Mouse (Mus musculus): ENCODE measurements around the gene Ntm. TPM values are rescaled to one million over a fixed set of nuclear protein-coding genes. Genes with fewer than 3 reads are reported as not detected.

Gene Ntm
- polyA plus RNA-seq, 1 experiment from 2014 or later, result 11.5 TPM

GRCm38 (mm10) chr9:29653678-29654235, 309.2 kb downstream of the Ntm start:
- Histone ChIP-seq H3K4me2 (ENCODE audit: low read depth, low read length) (no peak overlapping the region), H3K9me3 (replicated peaks; ENCODE audit: control insufficient read depth, low read length) (no peaks in the 10 kb centered on the region), H3K27me3 (ENCODE audit: control insufficient read depth, insufficient read depth, low read length) (no peaks in the 10 kb centered on the region), H3K4me3 (ENCODE audit: low read depth, low read length) (no peak overlapping the region), H3K9ac (replicated peaks; ENCODE audit: low read length) (no peak overlapping the region), H3K27ac (replicated peaks; ENCODE audit: low read depth, low read length) (no peak overlapping the region), H3K36me3 (replicated peaks; ENCODE audit: control insufficient read depth, insufficient read depth, low read depth, low read length) (no peaks in the 10 kb centered on the region), H3K4me1 (ENCODE audit: control insufficient read depth, insufficient read depth, low read length) (no peaks in the 10 kb centered on the region)
- ATAC-seq (replicated peaks; ENCODE audit: insufficient number of reproducible peaks, low FRiP score, low TSS enrichment, low read depth), result no peak
- no peak for DNase-seq (ENCODE audit: low spot score)
- WGBS, result 69% methylated on average over 14 of the region's 14 CpGs

DNA sequence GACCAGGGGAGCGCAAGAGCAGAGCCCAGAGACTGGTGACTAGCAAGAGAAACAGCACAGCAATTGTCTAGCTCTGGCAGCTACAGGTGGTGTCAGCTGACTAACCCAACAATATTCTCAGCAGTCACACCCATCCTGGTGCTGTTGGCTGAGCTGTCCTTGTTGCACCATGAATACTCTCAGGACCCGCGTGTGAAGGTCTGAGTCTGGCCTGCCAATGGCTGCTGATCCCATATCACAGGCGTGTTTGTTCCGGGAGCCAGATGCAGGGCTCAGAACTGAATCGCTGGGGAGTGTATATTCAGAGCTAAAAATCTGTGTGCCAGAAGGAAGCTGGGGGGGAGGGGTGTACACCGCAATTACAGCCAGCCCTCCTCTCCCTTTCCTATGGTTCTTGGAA, 310.1 kb downstream of the Ntm start:
- Histone ChIP-seq H3K4me3 (ENCODE audit: low read depth, low read length) (no peak overlapping the region), H3K36me3 (replicated peaks; ENCODE audit: control insufficient read depth, insufficient read depth, low read depth, low read length) (no peaks in the 10 kb centered on the region), H3K27ac (replicated peaks; ENCODE audit: low read depth, low read length) (no peak overlapping the region), H3K4me2 (ENCODE audit: low read depth, low read length) (no peak overlapping the region), H3K9ac (replicated peaks; ENCODE audit: low read length) (no peak overlapping the region), H3K4me1 (ENCODE audit: control insufficient read depth, insufficient read depth, low read length) (no peaks in the 10 kb centered on the region), H3K9me3 (replicated peaks; ENCODE audit: control insufficient read depth, low read length) (no peaks in the 10 kb centered on the region), H3K27me3 (ENCODE audit: control insufficient read depth, insufficient read depth, low read length) (no peaks in the 10 kb centered on the region)
- ATAC-seq (replicated peaks; ENCODE audit: insufficient number of reproducible peaks, low FRiP score, low TSS enrichment, low read depth) (no peak), DNase-seq (ENCODE audit: low spot score) (no peak)
- 79% methylated on average over 7 of the region's 7 CpGs for WGBS

DNA sequence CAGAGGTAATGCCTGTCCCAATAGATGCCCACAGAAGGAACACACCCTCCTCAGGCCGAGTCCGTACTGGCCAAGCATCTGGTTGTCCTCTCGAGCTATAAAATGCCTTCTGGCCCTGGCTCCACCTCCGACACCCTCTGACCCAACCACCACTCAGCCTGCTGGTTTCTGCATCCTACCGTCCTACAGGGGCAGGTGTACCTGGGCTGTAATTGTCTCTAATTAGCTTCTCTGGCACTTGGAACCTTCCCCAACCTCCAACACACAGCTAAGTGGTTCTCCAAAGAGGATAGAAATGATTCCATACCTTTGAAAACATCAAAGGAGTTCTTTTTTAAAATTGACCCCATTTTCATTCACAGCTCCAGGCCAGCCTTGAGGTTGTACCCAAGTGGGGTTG, 311.1 kb downstream of the Ntm start:
- 60% methylated on average over 5 of the region's 5 CpGs for WGBS
- Histone ChIP-seq H3K36me3 (replicated peaks; ENCODE audit: control insufficient read depth, insufficient read depth, low read depth, low read length) (no peaks in the 10 kb centered on the region), H3K27me3 (ENCODE audit: control insufficient read depth, insufficient read depth, low read length) (no peaks in the 10 kb centered on the region), H3K27ac (replicated peaks; ENCODE audit: low read depth, low read length) (no peak overlapping the region), H3K4me3 (ENCODE audit: low read depth, low read length) (no peak overlapping the region), H3K9ac (replicated peaks; ENCODE audit: low read length) (no peak overlapping the region), H3K4me2 (ENCODE audit: low read depth, low read length) (no peak overlapping the region), H3K4me1 (ENCODE audit: control insufficient read depth, insufficient read depth, low read length) (no peaks in the 10 kb centered on the region), H3K9me3 (replicated peaks; ENCODE audit: control insufficient read depth, low read length) (no peaks in the 10 kb centered on the region)
- ATAC-seq (replicated peaks; ENCODE audit: insufficient number of reproducible peaks, low FRiP score, low TSS enrichment, low read depth) (no peak), DNase-seq (ENCODE audit: low spot score) (no peak)

GRCm38 (mm10) chr9:29651226-29651625, 311.7 kb downstream of the Ntm start:
- H3K36me3 ChIP-seq (replicated peaks; ENCODE audit: control insufficient read depth, insufficient read depth, low read depth, low read length), result no peaks in the 10 kb centered on the region
- no peaks in the 10 kb centered on the region for H3K4me1 ChIP-seq (ENCODE audit: control insufficient read depth, insufficient read depth, low read length)
- H3K9me3 ChIP-seq (replicated peaks; ENCODE audit: control insufficient read depth, low read length), result no peaks in the 10 kb centered on the region
- ATAC-seq (replicated peaks; ENCODE audit: insufficient number of reproducible peaks, low FRiP score, low TSS enrichment, low read depth) (no peak), DNase-seq (ENCODE audit: low spot score) (no peak)
- no peak overlapping the region for H3K4me2 ChIP-seq (ENCODE audit: low read depth, low read length)
- WGBS, result 59% methylated on average over 4 of the region's 4 CpGs
- H3K27ac ChIP-seq (replicated peaks; ENCODE audit: low read depth, low read length), result no peak overlapping the region
- H3K4me3 ChIP-seq (ENCODE audit: low read depth, low read length), result no peak overlapping the region
- no peaks in the 10 kb centered on the region for H3K27me3 ChIP-seq (ENCODE audit: control insufficient read depth, insufficient read depth, low read length)
- H3K9ac ChIP-seq (replicated peaks; ENCODE audit: low read length), result no peak overlapping the region

DNA sequence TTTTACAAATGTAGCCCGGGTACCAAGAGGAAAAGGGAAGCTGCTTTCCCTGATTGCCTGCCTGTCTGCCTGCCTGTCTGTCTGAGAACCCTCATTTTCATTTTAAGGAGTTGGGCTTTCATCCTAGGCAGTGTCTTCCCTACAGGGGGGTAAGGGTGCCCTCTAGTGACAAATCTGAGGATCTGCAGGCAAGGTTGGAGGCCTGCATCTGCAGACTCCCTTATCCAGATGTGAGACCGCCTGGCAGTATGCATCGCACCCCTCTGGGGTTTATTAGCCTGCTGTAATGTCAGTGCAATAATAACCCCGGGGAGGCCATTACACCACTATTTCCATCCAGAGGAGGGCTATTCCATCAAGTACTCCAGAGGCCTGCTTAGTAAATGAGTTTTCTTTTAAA, 312.3 kb downstream of the Ntm start:
- ATAC-seq (replicated peaks; ENCODE audit: insufficient number of reproducible peaks, low FRiP score, low TSS enrichment, low read depth) (peak; percentile 39; the same call in 1 of the 2 replicates), DNase-seq (ENCODE audit: low spot score) (peak; percentile 81)
- Histone ChIP-seq H3K4me1 (ENCODE audit: control insufficient read depth, insufficient read depth, low read length) (no peaks in the 10 kb centered on the region), H3K9ac (replicated peaks; ENCODE audit: low read length) (no peak overlapping the region), H3K27me3 (ENCODE audit: control insufficient read depth, insufficient read depth, low read length) (no peaks in the 10 kb centered on the region), H3K4me2 (ENCODE audit: low read depth, low read length) (no peak overlapping the region), H3K9me3 (replicated peaks; ENCODE audit: control insufficient read depth, low read length) (no peaks in the 10 kb centered on the region), H3K4me3 (ENCODE audit: low read depth, low read length) (no peak overlapping the region), H3K36me3 (replicated peaks; ENCODE audit: control insufficient read depth, insufficient read depth, low read depth, low read length) (no peaks in the 10 kb centered on the region), H3K27ac (replicated peaks; ENCODE audit: low read depth, low read length) (no peak overlapping the region)
- 15% methylated on average over 4 of the region's 4 CpGs for WGBS

GRCm38 (mm10) chr9:29650266-29650665, 312.7 kb downstream of the Ntm start:
- no peak overlapping the region for H3K4me3 ChIP-seq (ENCODE audit: low read depth, low read length)
- H3K27ac ChIP-seq (replicated peaks; ENCODE audit: low read depth, low read length), result no peak overlapping the region
- no peak for DNase-seq (ENCODE audit: low spot score)
- H3K9me3 ChIP-seq (replicated peaks; ENCODE audit: control insufficient read depth, low read length), result no peaks in the 10 kb centered on the region
- no peaks in the 10 kb centered on the region for H3K4me1 ChIP-seq (ENCODE audit: control insufficient read depth, insufficient read depth, low read length)
- H3K9ac ChIP-seq (replicated peaks; ENCODE audit: low read length), result no peak overlapping the region
- ATAC-seq (replicated peaks; ENCODE audit: insufficient number of reproducible peaks, low FRiP score, low TSS enrichment, low read depth), result no peak
- no peaks in the 10 kb centered on the region for H3K36me3 ChIP-seq (replicated peaks; ENCODE audit: control insufficient read depth, insufficient read depth, low read depth, low read length)
- H3K27me3 ChIP-seq (ENCODE audit: control insufficient read depth, insufficient read depth, low read length), result no peaks in the 10 kb centered on the region
- H3K4me2 ChIP-seq (ENCODE audit: low read depth, low read length), result no peak overlapping the region
- WGBS, result 71% methylated on average over 5 of the region's 5 CpGs

GRCm38 (mm10) chr9:29648256-29648655, 314.7 kb downstream of the Ntm start:
- DNase-seq (ENCODE audit: low spot score) (no peak), ATAC-seq (replicated peaks; ENCODE audit: insufficient number of reproducible peaks, low FRiP score, low TSS enrichment, low read depth) (no peak)
- Histone ChIP-seq H3K27ac (replicated peaks; ENCODE audit: low read depth, low read length) (no peak overlapping the region), H3K36me3 (replicated peaks; ENCODE audit: control insufficient read depth, insufficient read depth, low read depth, low read length) (no peaks in the 10 kb centered on the region), H3K4me1 (ENCODE audit: control insufficient read depth, insufficient read depth, low read length) (no peaks in the 10 kb centered on the region), H3K4me2 (ENCODE audit: low read depth, low read length) (no peak overlapping the region), H3K27me3 (ENCODE audit: control insufficient read depth, insufficient read depth, low read length) (no peaks in the 10 kb centered on the region), H3K9me3 (replicated peaks; ENCODE audit: control insufficient read depth, low read length) (no peaks in the 10 kb centered on the region), H3K4me3 (ENCODE audit: low read depth, low read length) (no peak overlapping the region), H3K9ac (replicated peaks; ENCODE audit: low read length) (no peak overlapping the region)
- 94% methylated on average over 5 of the region's 5 CpGs for WGBS

- no peak for DNase-seq (ENCODE audit: low spot score)
- Histone ChIP-seq H3K9me3 (replicated peaks; ENCODE audit: control insufficient read depth, low read length) (no peaks in the 10 kb centered on the region), H3K36me3 (replicated peaks; ENCODE audit: control insufficient read depth, insufficient read depth, low read depth, low read length) (no peaks in the 10 kb centered on the region), H3K4me3 (ENCODE audit: low read depth, low read length) (no peak overlapping the region), H3K27ac (replicated peaks; ENCODE audit: low read depth, low read length) (no peak overlapping the region), H3K4me2 (ENCODE audit: low read depth, low read length) (no peak overlapping the region), H3K4me1 (ENCODE audit: control insufficient read depth, insufficient read depth, low read length) (no peaks in the 10 kb centered on the region), H3K27me3 (ENCODE audit: control insufficient read depth, insufficient read depth, low read length) (no peaks in the 10 kb centered on the region), H3K9ac (replicated peaks; ENCODE audit: low read length) (no peak overlapping the region)
- 55% methylated on average over 8 of the region's 8 CpGs for WGBS
- no peak for ATAC-seq (replicated peaks; ENCODE audit: insufficient number of reproducible peaks, low FRiP score, low TSS enrichment, low read depth)
These were observed 315.2 kb downstream of the Ntm start for GRCm38 (mm10) chr9:29647764-29648163.
